Mouse (Mus musculus) neural tube, embryonic 12.5 days (tissue): ENCODE data around the gene Bbox1. TPM values are rescaled to one million over a fixed set of nuclear protein-coding genes. Genes with fewer than 3 reads are reported as not detected.

Experiments used
- ATAC-seq: fragments of 200-750 bp; cut with Nextera tagmentation; 2 replicates; pipeline ENCODE4 v1.8.0; 2017; ENCODE audit warnings: low read depth, mild to moderate bottlenecking, moderate TSS enrichment, moderate library complexity; ENCODE audit not compliant: low FRiP score
- H3K27ac ChIP-seq: fragments of 300-500 bp; sonication (generic); 2 replicates; pipeline ENCODE4 v1.5.1; 2016
- H3K27me3 ChIP-seq: fragments of 300-500 bp; sonication (generic); replicated peaks from 2 replicates; pipeline ENCODE4 v1.6.1; 2016; ENCODE audit warnings: mild to moderate bottlenecking
- H3K36me3 ChIP-seq: fragments of 300-500 bp; sonication (generic); 2 replicates; pipeline ENCODE4 v1.6.1; 2016; ENCODE audit warnings: mild to moderate bottlenecking
- H3K4me1 ChIP-seq: fragments of 300-500 bp; sonication (generic); 2 replicates; pipeline ENCODE4 v1.6.1; 2016
- H3K4me2 ChIP-seq: fragments of 300-500 bp; sonication (generic); replicated peaks from 2 replicates; pipeline ENCODE4 v1.6.1; 2016; ENCODE audit warnings: mild to moderate bottlenecking
- H3K4me3 ChIP-seq: fragments of 300-500 bp; sonication (generic); 2 replicates; pipeline ENCODE4 v1.5.1; 2016
- H3K9ac ChIP-seq: fragments of 300-500 bp; sonication (generic); 2 replicates; pipeline ENCODE4 v1.6.1; 2016; ENCODE audit warnings: mild to moderate bottlenecking
- H3K9me3 ChIP-seq: fragments of 300-500 bp; sonication (generic); 2 replicates; pipeline ENCODE4 v1.6.1; 2016; ENCODE audit warnings: mild to moderate bottlenecking
- WGBS: fragments of 180-500 bp; shearing (Covaris S2); methylation state at CpG from one replicate; pipeline ENCODE4 v1.1.7; 2016; 5-methylcytosine and 5-hydroxymethylcytosine counted together
- polyA plus RNA-seq: library from polyadenylated mRNA; unstranded; fragments of >200 nt; fragmentation: Nextera tagmentation; extraction: Ambion mirVana; gene quantifications from 2 replicates; pipeline ENCODE4 v1.2.1, GENCODE M21; 2016

Bbox1 gene
- polyA plus RNA-seq, result 0.11 TPM in 1 of 2 replicates, not detected in the other

DNA sequence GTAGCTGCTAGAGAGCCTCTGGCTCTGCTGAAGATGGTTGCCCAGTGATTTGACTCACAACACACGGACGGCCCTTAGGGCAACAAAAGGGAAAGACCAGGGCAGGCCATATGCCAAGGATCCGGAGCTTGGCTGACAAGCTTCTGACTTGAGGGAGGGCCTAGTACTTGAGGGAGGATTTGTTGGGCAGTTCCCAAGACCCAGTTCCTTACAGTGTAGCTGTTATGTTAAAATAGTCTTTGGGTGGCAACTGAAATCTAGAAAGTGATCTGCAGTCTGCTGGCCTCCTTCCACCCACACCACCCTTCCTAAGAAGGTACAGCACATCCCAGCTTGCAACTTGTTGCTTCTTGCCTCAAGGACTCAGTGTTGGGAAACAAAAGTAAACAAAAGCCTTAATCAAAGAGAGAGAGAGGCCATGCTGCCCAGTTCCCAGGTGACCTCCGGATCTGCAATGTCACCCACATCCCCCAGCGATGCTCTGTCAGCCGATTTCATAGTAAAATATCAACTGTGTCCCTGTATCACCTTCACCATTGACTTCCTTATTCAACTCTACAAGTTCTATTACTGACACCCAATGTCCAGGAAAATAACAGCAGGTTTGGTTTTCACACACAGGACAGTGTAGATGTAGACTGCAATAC lies at the start of gene Bbox1:
Gene Bbox1 (minus strand): TSS at position 52 of the 647 bp plus-strand sequence.
- WGBS, result 87% methylated on average over 6 of the region's 6 CpGs
- no peak within 1 kb of the TSS for H3K4me3 ChIP-seq
- ATAC-seq, result no peak
- H3K9me3 ChIP-seq, result no peaks in the 10 kb centered on the region
- no peaks in the 10 kb centered on the region for H3K36me3 ChIP-seq
- no peak within 1 kb of the TSS for H3K4me2 ChIP-seq
- H3K9ac ChIP-seq, result no peak within 1 kb of the TSS
- H3K27me3 ChIP-seq, result no peaks in the 10 kb centered on the region
- H3K4me1 ChIP-seq, result no peaks in the 10 kb centered on the region
- H3K27ac ChIP-seq, result no peak within 1 kb of the TSS

DNA sequence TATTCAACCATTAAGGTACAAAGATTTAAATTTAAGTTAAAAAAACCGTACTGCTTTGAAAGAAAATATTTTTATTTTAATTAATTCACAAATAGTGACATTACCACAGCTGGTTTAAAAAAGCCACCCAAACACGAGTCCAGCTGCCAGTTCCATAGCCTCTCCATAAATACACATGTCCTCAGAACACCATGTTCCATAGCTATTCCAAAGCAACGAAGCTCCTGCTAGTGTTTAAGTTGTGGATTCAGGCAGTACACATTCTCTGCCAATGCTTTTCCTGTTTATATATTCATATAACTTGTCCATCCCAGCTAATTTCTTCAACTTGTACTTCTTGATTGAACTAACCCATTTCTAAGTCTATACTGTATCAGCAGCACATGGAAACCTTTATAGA lies 49.5 kb upstream of the Bbox1 start:
- no peaks in the 10 kb centered on the region for H3K9me3 ChIP-seq
- no peak for ATAC-seq
- H3K27me3 ChIP-seq, result no peaks in the 10 kb centered on the region; the same call in 1 of the 2 replicates
- H3K27ac ChIP-seq, result no peak overlapping the region
- no peaks in the 10 kb centered on the region for H3K36me3 ChIP-seq
- H3K4me1 ChIP-seq, result peaks cover 7% of the 10 kb centered on the region; the same call in 1 of the 2 replicates
- no peak overlapping the region for H3K9ac ChIP-seq
- 82% methylated on average over 3 of the region's 3 CpGs for WGBS
- H3K4me2 ChIP-seq, result no peak overlapping the region
- no peak overlapping the region for H3K4me3 ChIP-seq

DNA sequence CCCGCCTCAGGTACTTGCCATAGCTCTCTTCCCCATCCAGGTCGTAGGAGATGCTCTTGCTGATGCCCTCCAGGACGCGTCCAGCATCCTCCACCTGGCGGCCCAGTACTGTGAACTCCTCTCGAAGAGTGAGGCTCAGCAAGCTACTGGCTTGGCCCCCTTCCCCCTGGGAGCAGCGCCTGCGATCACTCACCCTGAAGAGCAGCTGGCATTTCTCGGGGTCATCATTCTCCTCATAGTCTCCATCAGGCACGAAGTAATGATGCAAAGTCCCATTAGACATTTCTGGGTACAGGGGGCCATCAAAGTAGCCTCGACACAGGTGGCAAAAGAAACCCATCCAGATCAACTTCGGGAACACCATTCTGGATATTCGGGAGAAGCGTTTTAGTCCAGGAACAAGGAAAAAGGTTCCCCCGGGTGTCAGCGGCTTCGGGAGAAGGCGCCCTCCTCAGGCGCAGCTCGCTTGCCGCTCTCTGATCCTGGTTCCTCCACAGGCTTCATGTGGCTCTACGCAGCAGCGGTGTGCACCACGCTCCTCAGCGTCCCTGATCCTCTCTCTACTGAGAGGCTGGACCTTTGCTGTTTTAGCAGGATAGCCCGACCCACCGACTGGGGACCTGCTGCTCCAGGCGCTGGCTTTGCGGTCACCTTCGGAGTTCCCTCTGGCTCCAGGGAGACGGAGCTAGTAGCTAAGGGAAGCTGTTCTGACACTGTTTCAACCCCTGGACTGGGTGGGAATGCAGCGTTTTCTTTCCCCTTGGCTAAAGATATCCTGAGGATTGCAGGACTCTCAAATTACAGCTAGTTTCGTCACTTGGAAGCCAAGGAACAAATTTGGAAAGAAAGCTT lies 48.3 kb upstream of the Bbox1 start, which contains the start of gene Fibin:
Gene Fibin (minus strand): TSS at position 752 of the 852 bp plus-strand sequence.
- Histone ChIP-seq H3K36me3 (no peaks in the 10 kb centered on the region), H3K9ac (peak within 1 kb of the TSS; percentile 65), H3K27me3 (no peaks in the 10 kb centered on the region; the same call in 1 of the 2 replicates), H3K4me2 (peak within 1 kb of the TSS; percentile 79), H3K27ac (no peak within 1 kb of the TSS), H3K9me3 (no peaks in the 10 kb centered on the region), H3K4me3 (peak within 1 kb of the TSS; percentile 42), H3K4me1 (peaks cover 7% of the 10 kb centered on the region; the same call in 1 of the 2 replicates)
- 2% methylated on average over 33 of the region's 33 CpGs for WGBS
- peak; percentile 88 for ATAC-seq

DNA sequence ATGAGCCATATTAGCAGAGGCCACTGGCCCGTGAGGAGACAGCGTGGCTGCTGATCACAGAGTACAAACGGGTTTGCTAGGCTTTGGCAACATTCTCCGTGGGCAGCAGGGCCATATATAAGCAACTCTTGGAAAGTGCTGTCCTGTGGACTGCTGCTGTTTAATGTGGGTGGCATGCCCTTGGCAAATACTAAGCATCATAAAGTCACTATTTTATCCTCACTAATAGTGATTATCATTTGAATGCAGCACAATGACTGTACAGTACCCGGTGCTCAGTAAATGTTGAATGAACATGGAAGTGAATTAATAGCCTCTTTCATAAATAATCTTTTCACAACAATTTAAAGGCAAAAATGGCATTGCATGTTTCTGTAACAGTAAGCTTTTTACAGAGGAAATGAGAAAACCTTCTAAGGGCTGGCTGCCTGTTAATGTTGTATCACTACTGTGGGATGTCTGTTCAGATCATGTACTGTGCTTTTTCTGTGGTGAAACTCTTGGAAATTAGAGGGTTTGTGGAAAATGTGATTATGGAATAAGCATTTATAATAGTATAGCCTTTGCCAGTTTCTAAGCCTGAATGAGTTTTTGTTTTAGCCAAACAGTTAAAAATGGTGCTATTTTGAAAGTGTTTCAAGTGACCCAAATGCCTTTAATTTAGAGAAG lies 39.1 kb upstream of the Bbox1 start:
- H3K9ac ChIP-seq, result no peak overlapping the region
- 0 out of 2 replicates have a peak, but pooled peaks cover 7% of the 10 kb centered on the region for H3K4me1 ChIP-seq
- no peak for ATAC-seq
- no peaks in the 10 kb centered on the region for H3K9me3 ChIP-seq
- no peak overlapping the region for H3K4me2 ChIP-seq
- 77% methylated on average over 5 of the region's 5 CpGs for WGBS
- no peaks in the 10 kb centered on the region for H3K36me3 ChIP-seq
- no peaks in the 10 kb centered on the region for H3K27me3 ChIP-seq
- H3K4me3 ChIP-seq, result no peak overlapping the region
- no peak overlapping the region for H3K27ac ChIP-seq

DNA sequence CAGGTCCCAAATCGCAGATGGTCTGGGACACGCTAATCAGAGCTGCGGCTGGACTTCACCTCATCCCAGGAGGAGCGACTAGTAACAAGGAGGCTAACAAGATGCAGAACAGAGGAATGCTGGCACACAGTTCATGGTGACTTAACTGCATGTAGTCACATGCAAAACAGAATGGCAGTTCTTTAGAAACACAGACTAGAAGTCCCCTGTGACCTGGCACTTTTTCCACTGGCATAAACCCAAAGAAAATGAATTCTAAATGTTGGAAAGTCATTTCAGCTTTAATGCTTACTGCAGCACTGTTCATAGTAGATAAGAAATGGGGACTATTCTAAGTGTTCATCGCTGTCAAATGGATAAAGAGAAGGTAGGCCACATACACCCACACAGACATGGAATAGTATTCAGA lies 37.5 kb upstream of the Bbox1 start:
- H3K27me3 ChIP-seq, result no peaks in the 10 kb centered on the region
- H3K36me3 ChIP-seq, result no peaks in the 10 kb centered on the region
- H3K4me1 ChIP-seq, result 0 out of 2 replicates have a peak, but pooled peaks cover 7% of the 10 kb centered on the region
- H3K4me3 ChIP-seq, result no peak overlapping the region
- no peak overlapping the region for H3K9ac ChIP-seq
- WGBS, result 39% methylated on average over 5 of the region's 5 CpGs
- H3K4me2 ChIP-seq, result no peak overlapping the region
- ATAC-seq, result peak; percentile 44; the same call in 1 of the 2 replicates
- no peaks in the 10 kb centered on the region for H3K9me3 ChIP-seq
- no peak overlapping the region for H3K27ac ChIP-seq

DNA sequence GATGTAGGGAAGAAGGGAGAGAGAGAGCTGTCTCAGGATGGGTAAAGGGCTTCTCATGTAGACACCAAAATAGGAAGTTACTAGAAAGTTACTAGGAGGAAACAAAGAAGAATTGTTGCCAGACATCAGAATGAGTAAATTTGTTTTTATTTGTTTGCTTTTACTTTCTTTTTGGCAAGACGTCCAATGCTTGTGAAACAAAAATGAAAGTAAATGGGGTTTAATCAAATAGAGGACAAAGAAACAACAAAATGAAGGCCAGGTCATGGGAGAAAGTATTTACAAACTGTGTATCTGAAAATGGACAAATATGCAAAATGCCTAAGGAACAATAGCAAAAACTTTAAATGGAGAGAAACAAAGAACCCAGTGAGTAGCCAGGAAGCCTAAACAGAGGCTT lies 37.0 kb upstream of the Bbox1 start:
- no peaks in the 10 kb centered on the region for H3K27me3 ChIP-seq
- 58% methylated on average over 1 of the region's 1 CpGs for WGBS
- no peak overlapping the region for H3K27ac ChIP-seq
- no peak overlapping the region for H3K4me2 ChIP-seq
- H3K4me3 ChIP-seq, result no peak overlapping the region
- H3K9ac ChIP-seq, result no peak overlapping the region
- H3K9me3 ChIP-seq, result no peaks in the 10 kb centered on the region
- 0 out of 2 replicates have a peak, but pooled peaks cover 7% of the 10 kb centered on the region for H3K4me1 ChIP-seq
- ATAC-seq, result no peak
- no peaks in the 10 kb centered on the region for H3K36me3 ChIP-seq

DNA sequence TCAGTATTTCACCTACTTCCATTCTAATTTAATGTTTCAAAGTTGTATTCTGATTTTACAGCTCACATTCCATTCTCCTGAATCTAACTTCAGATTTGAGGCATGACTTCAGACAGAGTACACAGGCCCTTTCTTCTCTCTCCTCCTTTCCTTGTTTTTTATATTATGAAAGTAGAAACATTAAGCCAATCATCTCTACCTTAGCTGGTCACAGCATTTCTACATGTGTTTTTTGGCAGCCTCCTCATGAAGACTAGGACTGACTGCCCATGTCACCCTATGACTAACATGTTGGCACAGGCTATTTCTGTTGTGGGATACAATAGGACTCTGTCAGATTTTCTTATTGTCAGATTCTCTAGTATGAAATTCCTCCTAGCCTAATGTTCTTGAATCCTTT lies 14.6 kb upstream of the Bbox1 start:
- H3K27me3 ChIP-seq, result no peaks in the 10 kb centered on the region

DNA sequence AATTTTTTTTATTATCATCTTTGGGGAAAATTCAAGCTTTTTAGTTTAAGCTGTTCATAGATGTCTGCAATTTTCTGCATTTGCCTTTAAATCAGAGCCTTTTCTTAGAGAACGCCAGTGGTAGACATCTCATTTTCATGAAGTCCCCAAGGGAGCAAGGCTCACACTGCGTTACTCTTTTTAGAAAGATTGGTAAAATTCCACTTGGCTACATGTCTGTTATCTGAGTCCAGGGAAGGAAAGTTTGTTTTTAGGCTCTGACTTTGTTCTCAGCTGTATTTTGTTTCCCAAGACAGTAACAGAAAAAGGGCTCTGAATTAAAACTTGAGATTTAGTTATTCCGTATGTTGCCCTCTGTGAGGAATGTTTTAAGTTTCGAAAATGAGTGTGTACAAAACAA lies 5.6 kb upstream of the Bbox1 start:
- no peaks in the 10 kb centered on the region for H3K27me3 ChIP-seq
- H3K9ac ChIP-seq, result no peak overlapping the region
- no peaks in the 10 kb centered on the region for H3K9me3 ChIP-seq
- H3K27ac ChIP-seq, result no peak overlapping the region
- H3K36me3 ChIP-seq, result no peaks in the 10 kb centered on the region
- no peaks in the 10 kb centered on the region for H3K4me1 ChIP-seq
- WGBS, result 84% methylated on average over 4 of the region's 4 CpGs
- H3K4me3 ChIP-seq, result no peak overlapping the region
- ATAC-seq, result no peak
- no peak overlapping the region for H3K4me2 ChIP-seq

More for the DNA sequence above, 14.6 kb upstream of the Bbox1 start:
- Histone ChIP-seq H3K9me3 (no peaks in the 10 kb centered on the region), H3K4me3 (no peak overlapping the region), H3K36me3 (no peaks in the 10 kb centered on the region), H3K4me2 (no peak overlapping the region), H3K27ac (no peak overlapping the region), H3K4me1 (no peaks in the 10 kb centered on the region), H3K9ac (no peak overlapping the region)
- no peak for ATAC-seq

DNA sequence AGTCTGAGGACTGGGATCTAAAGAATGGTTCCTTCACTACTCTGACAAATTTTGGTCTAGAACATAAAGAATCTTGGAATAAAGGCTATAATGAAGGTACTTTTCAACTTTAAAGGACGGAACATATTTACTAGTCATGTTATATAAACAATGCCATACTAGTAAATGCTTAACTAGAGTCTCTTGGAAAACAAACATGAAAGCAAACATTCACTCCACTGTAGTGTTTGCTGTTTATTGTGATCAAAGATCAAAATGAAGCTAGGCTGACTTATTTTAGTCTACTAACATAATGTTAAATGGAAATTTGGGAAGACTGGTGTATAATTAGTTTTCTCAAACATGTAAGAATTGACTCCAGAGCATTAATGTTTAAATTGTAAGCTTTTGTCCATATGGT lies 4.9 kb upstream of the Bbox1 start:
- H3K4me3 ChIP-seq, result no peak overlapping the region
- no peak overlapping the region for H3K4me2 ChIP-seq
- no peak for ATAC-seq
- WGBS, result 87% methylated on average over 1 of the region's 1 CpGs
- no peaks in the 10 kb centered on the region for H3K4me1 ChIP-seq
- H3K36me3 ChIP-seq, result no peaks in the 10 kb centered on the region
- H3K27ac ChIP-seq, result no peak overlapping the region
- H3K27me3 ChIP-seq, result no peaks in the 10 kb centered on the region
- H3K9me3 ChIP-seq, result no peaks in the 10 kb centered on the region
- H3K9ac ChIP-seq, result no peak overlapping the region

DNA sequence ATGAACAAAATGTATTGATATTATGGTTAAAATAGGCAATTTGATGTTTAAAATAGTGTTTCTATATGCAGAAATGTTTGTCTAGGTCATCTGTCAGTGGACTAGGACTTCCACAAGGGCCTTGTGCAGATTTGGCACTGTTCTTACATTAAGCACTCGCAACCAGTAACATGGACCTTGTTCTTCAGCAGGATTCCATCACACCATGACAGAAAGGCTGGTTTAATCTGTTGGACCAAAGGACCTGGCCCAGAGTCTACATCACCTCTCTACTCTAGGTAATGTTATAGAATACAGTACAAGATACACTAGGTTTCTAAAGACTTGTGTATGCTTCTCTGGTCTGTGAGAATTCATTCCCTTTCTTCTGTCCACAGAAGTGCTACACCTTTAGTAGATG lies 4.4 kb upstream of the Bbox1 start:
- Histone ChIP-seq H3K27ac (no peak overlapping the region), H3K4me1 (no peaks in the 10 kb centered on the region), H3K27me3 (no peaks in the 10 kb centered on the region), H3K4me3 (no peak overlapping the region), H3K36me3 (no peaks in the 10 kb centered on the region), H3K9me3 (no peaks in the 10 kb centered on the region), H3K4me2 (no peak overlapping the region), H3K9ac (no peak overlapping the region)
- no peak for ATAC-seq
- WGBS, result 96% methylated on average over 1 of the region's 1 CpGs

DNA sequence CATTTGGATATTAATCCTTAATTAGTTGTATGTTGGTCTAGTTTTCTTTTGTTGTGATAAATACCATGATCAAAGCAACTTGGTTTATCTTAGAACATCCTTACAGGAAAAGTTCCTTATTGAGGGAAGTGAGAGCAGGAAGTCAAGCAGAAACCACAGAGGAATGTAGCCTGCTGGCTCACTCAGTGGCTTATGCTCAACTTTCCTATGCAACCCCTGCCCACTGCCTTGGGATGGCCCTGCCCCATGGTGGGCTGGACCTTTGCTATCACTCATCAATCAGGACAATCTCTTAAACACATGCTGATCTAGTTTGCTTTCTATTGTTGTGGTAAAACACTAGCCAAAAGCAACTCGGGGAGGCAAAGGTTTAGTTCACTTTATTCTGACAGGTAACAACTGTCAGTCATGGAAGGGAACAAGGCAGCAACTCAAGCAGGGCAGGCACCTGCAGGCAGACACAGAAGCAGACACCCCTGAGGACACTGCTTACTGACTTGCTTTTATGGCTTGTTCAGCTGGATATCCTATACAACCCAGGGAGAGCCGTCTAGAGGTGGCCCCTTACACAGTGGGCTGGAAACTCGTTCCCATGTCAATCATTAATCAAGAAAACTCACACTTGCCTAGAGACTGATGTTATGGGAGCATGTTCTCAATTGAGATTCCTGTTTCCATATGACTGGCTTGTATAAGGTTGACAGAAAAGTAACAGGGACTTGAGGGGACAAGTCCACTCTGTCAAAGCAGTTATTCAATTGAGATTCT lies 1.9 kb upstream of the Bbox1 start:
- Histone ChIP-seq H3K9ac (no peak overlapping the region), H3K4me1 (no peaks in the 10 kb centered on the region), H3K4me3 (no peak overlapping the region), H3K4me2 (no peak overlapping the region), H3K36me3 (no peaks in the 10 kb centered on the region), H3K27me3 (no peaks in the 10 kb centered on the region), H3K9me3 (no peaks in the 10 kb centered on the region), H3K27ac (no peak overlapping the region)
- no peak for ATAC-seq
- 13% methylated on average over 3 of the region's 3 CpGs for WGBS
